Mouse (Mus musculus): ENCODE results near the gene Ogn. TPM values are rescaled to one million over a fixed set of nuclear protein-coding genes. Genes with fewer than 3 reads are reported as not detected.
A peak's percentile ranks its signal among the peaks of the same experiment; 100 is the strongest.

The Ogn gene
- total RNA-seq, 4 experiments from 2014 or later, result 62.1 to 84.1 (median 78.6) TPM

GRCm38 (mm10) chr13:49644731-49645529 is 37.1 kb downstream of the Ogn start:
- DNase-seq (ENCODE audit: low spot score), result peak; percentile 66

DNA sequence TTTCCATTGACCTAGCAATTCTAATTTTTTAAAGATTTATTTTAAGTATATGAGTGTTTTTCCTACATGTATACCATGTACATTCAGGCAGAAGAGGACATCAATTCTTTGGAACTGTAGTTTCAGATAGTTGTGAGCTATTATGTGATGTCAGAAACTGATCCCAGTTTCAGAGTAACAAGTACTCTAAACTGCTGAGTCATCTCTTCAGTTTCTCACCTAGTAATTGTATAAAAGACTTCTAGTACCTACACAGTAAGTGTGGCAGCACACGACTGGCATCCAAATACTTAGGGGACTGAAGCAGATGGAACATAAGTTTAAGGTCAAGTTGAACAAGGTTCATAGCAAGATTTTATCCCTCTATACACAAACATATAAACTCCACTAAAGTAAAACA is 38.2 kb downstream of the Ogn start:
- no peak for DNase-seq (ENCODE audit: low spot score)

GRCm38 (mm10) chr13:49651136-49651535 is 43.3 kb downstream of the Ogn start:
- DNase-seq (ENCODE audit: low spot score), result no peak

DNA sequence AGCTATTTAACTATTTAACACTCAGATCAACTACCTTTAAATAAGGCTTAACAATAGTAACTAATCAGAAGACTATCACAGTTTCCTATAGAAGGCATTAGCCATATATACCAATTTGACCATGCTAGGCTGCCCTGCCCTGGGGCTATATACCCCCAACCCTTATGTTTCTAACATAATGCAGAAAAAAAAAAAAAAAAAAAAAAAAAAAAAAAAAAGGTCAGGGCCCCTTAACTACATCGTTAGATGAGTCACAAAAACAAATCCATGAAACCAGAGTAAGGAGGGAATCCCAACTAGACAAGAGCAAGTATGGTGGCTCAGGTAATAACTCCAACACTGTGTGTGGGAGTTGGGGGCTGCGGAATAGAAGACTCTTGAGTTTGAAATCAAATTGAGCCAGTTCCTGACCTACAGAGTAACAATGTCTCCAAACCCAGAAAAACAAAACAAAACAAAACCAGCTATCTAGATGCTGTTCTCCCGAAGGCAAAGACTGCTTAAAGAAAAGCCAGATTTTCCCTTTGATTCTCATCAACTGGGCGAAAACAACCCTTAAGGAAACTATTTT is 44.0 kb downstream of the Ogn start:
- DNase-seq (ENCODE audit: low spot score), result no peak

- peak; percentile 99 for DNase-seq (ENCODE audit: low spot score)
Measured at GRCm38 (mm10) chr13:49652481-49653179, 44.8 kb downstream of the Ogn start, which contains the start of the genes Cenpp and Nol8. TSS of gene Cenpp (minus strand) at chr13:49652785. TSS of gene Nol8 (plus strand) at chr13:49653078.

- DNase-seq (ENCODE audit: low spot score), result no peak
Measured at GRCm38 (mm10) chr13:49653180-49653541, 45.3 kb downstream of the Ogn start.

Other genes with a start within 250 kb of the Ogn start
- gene Ippk, start 186.8 kb upstream of the Ogn start, total RNA-seq (2022), result 1 to 10 TPM; 5.5 to 7.5 (median 7.1) TPM
- gene Tes3-ps, start 114.7 kb upstream of the Ogn start, total RNA-seq (2022), result 1 to 10 TPM in 2 of 4 experiments, under 1 TPM in 2; 0.73 to 1.3 (median 1.0) TPM
- gene Ecm2, start 103.2 kb upstream of the Ogn start, total RNA-seq (2022), result 10 to 100 TPM; 10.8 to 14.2 (median 11.6) TPM
- 10 to 100 TPM in 3 of 4 experiments, 1 to 10 TPM in 1; 8.3 to 17.7 (median 15.3) TPM for gene Aspn, start 63.6 kb upstream of the Ogn start, total RNA-seq (2022)
- 1 to 10 TPM in 3 of 4 experiments, under 1 TPM in 1; 0.68 to 2.0 (median 1.1) TPM for gene Omd, start 25.6 kb upstream of the Ogn start, total RNA-seq (2022)
- gene Cenpp, start 44.7 kb downstream of the Ogn start, total RNA-seq (2022), result 1 to 10 TPM; 2.3 to 3.0 (median 2.8) TPM
- 10 to 100 TPM; 17.4 to 22.3 (median 21.2) TPM for gene Nol8, start 45.0 kb downstream of the Ogn start, total RNA-seq (2022)
- gene Iars, start 74.1 kb downstream of the Ogn start, total RNA-seq (2022), result 10 to 100 TPM; 53.0 to 68.1 (median 64.6) TPM
- gene Gm30302, start 191.0 kb downstream of the Ogn start, total RNA-seq (2022), result under 1 TPM; 0.11 to 0.90 (median 0.38) TPM